Mouse (Mus musculus) liver, postnatal 0 days (tissue): ENCODE measurements around the gene Miox.

Source experiments
- CTCF ChIP-seq: sonication (generic); IDR thresholded peaks from 2 replicates; pipeline ENCODE4 v1.5.1; 2016; ENCODE audit warnings: antibody characterized with exemption, low read depth
- EP300 ChIP-seq: IDR thresholded peaks from 2 replicates; pipeline ENCODE4 v1.6.1; 2016; ENCODE audit warnings: antibody characterized with exemption, low read depth, mild to moderate bottlenecking

- no peak for TF ChIP-seq CTCF
- TF ChIP-seq EP300: no peak
Observed at GRCm38 (mm10) chr15:89376040-89376439, 41.8 kb downstream of the Miox start.
